Mouse (Mus musculus) hindbrain, embryonic 13.5 days (tissue): ENCODE data around the gene Cacfd1. TPM values are rescaled to one million over a fixed set of nuclear protein-coding genes. Genes with fewer than 3 reads are reported as not detected.

ENCODE experiments used
- ATAC-seq: fragments of 200-750 bp; cut with Nextera tagmentation; 2 replicates; pipeline ENCODE4 v1.8.0; 2017; ENCODE audit warnings: moderate TSS enrichment; ENCODE audit not compliant: low FRiP score
- H3K27ac ChIP-seq: fragments of 300-500 bp; sonication (generic); 2 replicates; pipeline ENCODE4 v1.5.1; 2015; ENCODE audit warnings: inconsistent platforms, mild to moderate bottlenecking, moderate library complexity
- H3K27me3 ChIP-seq: fragments of 300-500 bp; sonication (generic); 2 replicates; pipeline ENCODE4 v1.6.1; 2015; ENCODE audit warnings: mild to moderate bottlenecking, inconsistent platforms
- H3K36me3 ChIP-seq: fragments of 300-500 bp; sonication (generic); 2 replicates; pipeline ENCODE4 v1.6.1; 2015; ENCODE audit warnings: mild to moderate bottlenecking, inconsistent platforms
- H3K4me1 ChIP-seq: fragments of 300-500 bp; sonication (generic); replicated peaks from 2 replicates; pipeline ENCODE4 v1.6.1; 2015; ENCODE audit warnings: inconsistent platforms
- H3K4me2 ChIP-seq: fragments of 300-500 bp; sonication (generic); 2 replicates; pipeline ENCODE4 v1.6.1; 2015; ENCODE audit warnings: inconsistent platforms, mild to moderate bottlenecking, moderate library complexity
- H3K4me3 ChIP-seq: fragments of 300-500 bp; sonication (generic); 2 replicates; pipeline ENCODE4 v1.5.1; 2015; ENCODE audit warnings: mild to moderate bottlenecking, inconsistent platforms
- H3K9ac ChIP-seq: fragments of 300-500 bp; sonication (generic); 2 replicates; pipeline ENCODE4 v1.6.1; 2015; ENCODE audit warnings: mild to moderate bottlenecking, inconsistent platforms
- H3K9me3 ChIP-seq: fragments of 300-500 bp; sonication (generic); 2 replicates; pipeline ENCODE4 v1.6.1; 2016; ENCODE audit warnings: inconsistent platforms
- WGBS: fragments of 180-500 bp; shearing (Covaris S2); methylation state at CpG from one replicate; pipeline ENCODE4 v1.1.7; 2015; 5-methylcytosine and 5-hydroxymethylcytosine counted together
- polyA plus RNA-seq: library from polyadenylated mRNA; unstranded; fragments of >200 nt; fragmentation: Nextera tagmentation; extraction: Ambion mirVana; gene quantifications from 2 replicates; pipeline ENCODE4 v1.2.1, GENCODE M21; 2015

The Cacfd1 gene
- polyA plus RNA-seq = 117 and 125 TPM in 2 replicates

- WGBS = under 1% methylated on average over 40 of the region's 43 CpGs
- Histone ChIP-seq H3K36me3 (peaks cover 16% of the 10 kb centered on the region), H3K4me2 (peak within 1 kb of the TSS; percentile 84), H3K4me1 (peaks cover 25% of the 10 kb centered on the region), H3K4me3 (peak within 1 kb of the TSS; percentile 74), H3K27ac (peak within 1 kb of the TSS; percentile 92), H3K27me3 (no peaks in the 10 kb centered on the region), H3K9me3 (no peaks in the 10 kb centered on the region), H3K9ac (peak within 1 kb of the TSS; percentile 92)
- ATAC-seq = peak; percentile 96
Observed at GRCm38 (mm10) chr2:27009714-27010244, at the start of gene Cacfd1. Gene Cacfd1 (plus strand): TSS chr2:27009926.

DNA sequence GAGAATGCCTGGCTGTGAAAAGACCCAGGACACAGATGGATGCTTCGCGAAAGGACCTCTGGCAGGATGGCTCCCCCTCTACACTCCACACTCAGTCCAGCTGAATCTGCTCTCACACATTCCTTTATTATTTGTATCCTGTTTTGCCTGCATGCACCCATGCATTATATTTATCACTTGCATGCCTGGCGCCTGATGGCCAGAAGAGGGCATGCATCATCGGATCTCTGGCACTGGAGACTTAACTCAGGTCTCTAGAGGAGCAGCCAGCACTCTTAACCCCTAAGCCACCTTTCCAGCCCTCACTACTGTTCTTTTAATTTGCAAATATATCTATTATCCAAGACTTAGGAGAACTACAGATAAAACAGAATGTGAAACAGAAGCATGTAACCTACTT lies 49.0 kb upstream of the Cacfd1 start:
- peaks cover 36% of the 10 kb centered on the region for H3K4me1 ChIP-seq
- H3K27me3 ChIP-seq = no peaks in the 10 kb centered on the region
- H3K9me3 ChIP-seq = no peaks in the 10 kb centered on the region
- peaks cover 55% of the 10 kb centered on the region for H3K36me3 ChIP-seq
- no peak overlapping the region for H3K9ac ChIP-seq
- H3K4me2 ChIP-seq = no peak overlapping the region
- no peak overlapping the region for H3K4me3 ChIP-seq
- no peak for ATAC-seq
- H3K27ac ChIP-seq = no peak overlapping the region
- 78% methylated on average over 4 of the region's 4 CpGs for WGBS

- Histone ChIP-seq H3K9me3 (no peaks in the 10 kb centered on the region), H3K27ac (peak within 1 kb of the TSS; percentile 98), H3K4me3 (peak within 1 kb of the TSS; percentile 58), H3K4me1 (peaks cover 36% of the 10 kb centered on the region), H3K9ac (peak within 1 kb of the TSS; percentile 80), H3K4me2 (peak within 1 kb of the TSS; percentile 94), H3K36me3 (peaks cover 24% of the 10 kb centered on the region), H3K27me3 (no peaks in the 10 kb centered on the region)
- ATAC-seq = peak; percentile 98
- WGBS = under 1% methylated on average over 50 of the region's 50 CpGs
Observed at GRCm38 (mm10) chr2:26963923-26964723, 45.6 kb upstream of the Cacfd1 start, which contains the start of gene Rexo4. Gene Rexo4 (minus strand): TSS chr2:26964386.

- H3K4me1 ChIP-seq = peaks cover 36% of the 10 kb centered on the region
- H3K9me3 ChIP-seq = no peaks in the 10 kb centered on the region
- WGBS = 15% methylated on average over 14 of the region's 14 CpGs
- peaks cover 19% of the 10 kb centered on the region for H3K36me3 ChIP-seq
- peak overlapping the region; percentile 98 for H3K27ac ChIP-seq
- ATAC-seq = peak; percentile 55
- peak overlapping the region; percentile 94 for H3K4me2 ChIP-seq
- H3K9ac ChIP-seq = peak overlapping the region; percentile 80
- peak overlapping the region; percentile 58 for H3K4me3 ChIP-seq
- H3K27me3 ChIP-seq = no peaks in the 10 kb centered on the region
Observed at GRCm38 (mm10) chr2:26964724-26965370, 44.9 kb upstream of the Cacfd1 start.

GRCm38 (mm10) chr2:26967262-26967661 lies 42.5 kb upstream of the Cacfd1 start:
- Histone ChIP-seq H3K4me3 (no peak overlapping the region), H3K4me2 (no peak overlapping the region), H3K9me3 (no peaks in the 10 kb centered on the region), H3K4me1 (peaks cover 18% of the 10 kb centered on the region), H3K27me3 (no peaks in the 10 kb centered on the region), H3K36me3 (0 out of 2 replicates have a peak, but pooled peaks cover 1% of the 10 kb centered on the region), H3K27ac (no peak overlapping the region), H3K9ac (no peak overlapping the region)
- no peak for ATAC-seq
- 78% methylated on average over 2 of the region's 2 CpGs for WGBS

DNA sequence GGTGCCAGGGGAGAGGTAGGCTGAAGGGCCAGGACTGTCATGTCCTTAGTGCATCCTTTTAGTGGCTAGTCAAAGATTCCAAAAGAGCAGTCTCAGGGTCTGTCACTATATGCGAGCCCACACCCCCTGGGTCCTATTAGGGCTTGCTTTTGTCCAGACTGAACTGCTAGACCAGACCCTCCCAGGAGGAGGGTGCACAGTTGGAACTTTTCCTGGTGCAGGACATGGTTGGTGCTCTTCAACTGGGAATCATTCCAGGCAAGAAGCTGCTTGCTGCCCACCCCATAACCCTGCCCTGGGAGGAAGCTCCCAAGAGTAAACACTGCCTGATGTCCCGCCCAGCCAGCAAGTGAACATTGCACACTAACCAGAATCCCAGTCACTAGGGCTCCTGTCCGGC lies 36.6 kb upstream of the Cacfd1 start, which contains the start of gene Adamts13:
Adamts13 (plus strand) TSS at position 301 of the 400 bp plus-strand sequence.
- H3K9ac ChIP-seq = no peak within 1 kb of the TSS
- no peak within 1 kb of the TSS for H3K4me3 ChIP-seq
- WGBS = 73% methylated on average over 3 of the region's 3 CpGs
- no peak for ATAC-seq
- no peak within 1 kb of the TSS for H3K27ac ChIP-seq
- no peaks in the 10 kb centered on the region for H3K27me3 ChIP-seq
- no peaks in the 10 kb centered on the region for H3K36me3 ChIP-seq
- H3K4me2 ChIP-seq = no peak within 1 kb of the TSS
- no peaks in the 10 kb centered on the region for H3K9me3 ChIP-seq
- H3K4me1 ChIP-seq = no peaks in the 10 kb centered on the region

- Histone ChIP-seq H3K4me1 (no peaks in the 10 kb centered on the region), H3K36me3 (no peaks in the 10 kb centered on the region), H3K4me3 (no peak overlapping the region), H3K9me3 (no peaks in the 10 kb centered on the region), H3K4me2 (no peak overlapping the region), H3K9ac (no peak overlapping the region), H3K27ac (no peak overlapping the region), H3K27me3 (0 out of 2 replicates have a peak, but pooled peaks cover 3% of the 10 kb centered on the region)
- ATAC-seq = no peak
- WGBS = 58% methylated on average over 4 of the region's 4 CpGs
Observed at GRCm38 (mm10) chr2:26973960-26974359, 35.8 kb upstream of the Cacfd1 start.

DNA sequence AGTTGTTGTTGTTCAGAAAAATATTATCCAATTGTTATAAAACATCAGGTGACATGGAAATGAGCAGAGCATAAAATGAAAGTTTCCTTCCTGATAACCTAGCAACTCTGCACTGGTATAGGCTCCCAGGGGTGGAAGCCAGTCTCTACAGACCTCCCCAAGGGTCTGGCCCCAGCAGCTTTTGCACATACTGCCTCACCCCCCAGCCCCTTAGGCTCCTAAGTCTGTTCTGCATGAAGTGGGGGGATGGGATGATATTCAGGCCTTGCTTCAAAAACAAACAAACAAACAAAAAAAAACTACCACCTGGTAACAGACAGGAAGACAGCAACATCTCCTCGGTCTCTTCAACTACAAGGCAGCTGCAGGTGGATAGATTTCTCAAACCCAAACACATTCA lies 29.4 kb upstream of the Cacfd1 start:
- no peak overlapping the region for H3K9ac ChIP-seq
- H3K27me3 ChIP-seq = 0 out of 2 replicates have a peak, but pooled peaks cover 3% of the 10 kb centered on the region
- H3K4me2 ChIP-seq = no peak overlapping the region
- H3K36me3 ChIP-seq = no peaks in the 10 kb centered on the region
- 75% methylated on average over 1 of the region's 1 CpGs for WGBS
- H3K4me3 ChIP-seq = no peak overlapping the region
- no peaks in the 10 kb centered on the region for H3K4me1 ChIP-seq
- no peak overlapping the region for H3K27ac ChIP-seq
- H3K9me3 ChIP-seq = no peaks in the 10 kb centered on the region
- no peak for ATAC-seq

GRCm38 (mm10) chr2:26984179-26984578 lies 25.5 kb upstream of the Cacfd1 start:
- Histone ChIP-seq H3K4me3 (no peak overlapping the region), H3K4me1 (no peaks in the 10 kb centered on the region), H3K4me2 (no peak overlapping the region), H3K36me3 (no peaks in the 10 kb centered on the region), H3K27ac (no peak overlapping the region), H3K9me3 (no peaks in the 10 kb centered on the region), H3K27me3 (no peaks in the 10 kb centered on the region), H3K9ac (no peak overlapping the region)
- ATAC-seq = no peak
- 86% methylated on average over 2 of the region's 2 CpGs for WGBS

DNA sequence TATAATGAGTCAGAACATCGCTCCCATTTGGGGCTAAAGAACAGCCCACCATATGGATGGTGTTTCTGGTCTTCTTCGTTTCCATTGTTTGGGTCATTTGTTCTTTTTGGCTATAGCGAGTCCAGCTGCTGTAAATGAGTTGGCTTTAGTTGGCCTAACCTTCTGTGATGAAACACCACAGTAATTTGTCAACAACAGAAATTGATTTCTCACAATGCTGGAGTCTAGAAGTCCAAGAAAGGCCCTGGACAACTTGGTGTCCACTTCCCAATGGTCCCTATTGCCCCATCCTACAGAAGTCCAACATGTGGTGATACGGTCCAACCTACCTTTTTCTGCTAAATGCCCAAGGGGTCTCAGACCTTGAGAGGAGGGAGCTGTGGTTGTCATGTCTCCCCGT lies 25.1 kb upstream of the Cacfd1 start:
- H3K27me3 ChIP-seq = no peaks in the 10 kb centered on the region
- no peak overlapping the region for H3K9ac ChIP-seq
- H3K4me2 ChIP-seq = no peak overlapping the region
- H3K4me1 ChIP-seq = no peaks in the 10 kb centered on the region
- no peak for ATAC-seq
- no peaks in the 10 kb centered on the region for H3K36me3 ChIP-seq
- H3K4me3 ChIP-seq = no peak overlapping the region
- WGBS = 91% methylated on average over 5 of the region's 5 CpGs
- no peak overlapping the region for H3K27ac ChIP-seq
- no peaks in the 10 kb centered on the region for H3K9me3 ChIP-seq

- no peak overlapping the region for H3K27ac ChIP-seq
- WGBS = 87% methylated on average over 3 of the region's 3 CpGs
- no peak for ATAC-seq
- H3K9me3 ChIP-seq = no peaks in the 10 kb centered on the region
- no peak overlapping the region for H3K9ac ChIP-seq
- H3K27me3 ChIP-seq = no peaks in the 10 kb centered on the region
- H3K4me3 ChIP-seq = no peak overlapping the region
- no peak overlapping the region for H3K4me2 ChIP-seq
- H3K4me1 ChIP-seq = no peaks in the 10 kb centered on the region
- no peaks in the 10 kb centered on the region for H3K36me3 ChIP-seq
Observed at GRCm38 (mm10) chr2:26993936-26994335, 15.8 kb upstream of the Cacfd1 start.

- Histone ChIP-seq H3K27me3 (no peaks in the 10 kb centered on the region), H3K4me2 (no peak overlapping the region), H3K4me1 (no peaks in the 10 kb centered on the region), H3K27ac (no peak overlapping the region), H3K4me3 (no peak overlapping the region), H3K9ac (no peak overlapping the region), H3K36me3 (no peaks in the 10 kb centered on the region), H3K9me3 (no peaks in the 10 kb centered on the region)
- no peak for ATAC-seq
- 75% methylated on average over 1 of the region's 1 CpGs for WGBS
Observed at GRCm38 (mm10) chr2:26997498-26997897, 12.2 kb upstream of the Cacfd1 start.
